Mouse (Mus musculus): ENCODE results near the gene Cdc42ep4. TPM values are rescaled to one million over a fixed set of nuclear protein-coding genes. Genes with fewer than 3 reads are reported as not detected.

Gene Cdc42ep4
- polyA plus RNA-seq, 1 experiment from 2014 or later, result 119 TPM

- Histone ChIP-seq H3K27ac (no peak overlapping the region), H3K9ac (no peak overlapping the region), H3K4me3 (no peak overlapping the region), H3K9me3 (no peaks in the 10 kb centered on the region), H3K36me3 (no peaks in the 10 kb centered on the region), H3K4me2 (no peak overlapping the region), H3K27me3 (no peaks in the 10 kb centered on the region), H3K4me1 (peaks cover 38% of the 10 kb centered on the region)
- WGBS, result 92% methylated on average over 5 of the region's 5 CpGs
- ATAC-seq (ENCODE audit: insufficient number of reproducible peaks, insufficient read depth, low FRiP score, low TSS enrichment, low read depth), result no peak
These were observed 7.2 kb upstream of the Cdc42ep4 start for GRCm38 (mm10) chr11:113758851-113759250.

GRCm38 (mm10) chr11:113756578-113756977 lies 4.9 kb upstream of the Cdc42ep4 start:
- H3K36me3 ChIP-seq, result no peaks in the 10 kb centered on the region
- H3K4me3 ChIP-seq, result no peak overlapping the region
- H3K27me3 ChIP-seq, result no peaks in the 10 kb centered on the region
- ATAC-seq (ENCODE audit: insufficient number of reproducible peaks, insufficient read depth, low FRiP score, low TSS enrichment, low read depth), result no peak
- 90% methylated on average over 12 of the region's 12 CpGs for WGBS
- H3K4me2 ChIP-seq, result no peak overlapping the region
- no peak overlapping the region for H3K9ac ChIP-seq
- no peaks in the 10 kb centered on the region for H3K9me3 ChIP-seq
- H3K4me1 ChIP-seq, result peaks cover 36% of the 10 kb centered on the region
- H3K27ac ChIP-seq, result no peak overlapping the region

- Histone ChIP-seq H3K27ac (0 out of 2 replicates have a peak overlapping the region, but pooled peaks have one; percentile 84), H3K9ac (no peak overlapping the region), H3K4me1 (peaks cover 36% of the 10 kb centered on the region), H3K4me3 (no peak overlapping the region), H3K9me3 (no peaks in the 10 kb centered on the region), H3K36me3 (no peaks in the 10 kb centered on the region), H3K4me2 (no peak overlapping the region), H3K27me3 (no peaks in the 10 kb centered on the region)
- no peak for ATAC-seq (ENCODE audit: insufficient number of reproducible peaks, insufficient read depth, low FRiP score, low TSS enrichment, low read depth)
- WGBS, result 90% methylated on average over 14 of the region's 14 CpGs
These were observed 4.2 kb upstream of the Cdc42ep4 start for GRCm38 (mm10) chr11:113755878-113756277.

DNA sequence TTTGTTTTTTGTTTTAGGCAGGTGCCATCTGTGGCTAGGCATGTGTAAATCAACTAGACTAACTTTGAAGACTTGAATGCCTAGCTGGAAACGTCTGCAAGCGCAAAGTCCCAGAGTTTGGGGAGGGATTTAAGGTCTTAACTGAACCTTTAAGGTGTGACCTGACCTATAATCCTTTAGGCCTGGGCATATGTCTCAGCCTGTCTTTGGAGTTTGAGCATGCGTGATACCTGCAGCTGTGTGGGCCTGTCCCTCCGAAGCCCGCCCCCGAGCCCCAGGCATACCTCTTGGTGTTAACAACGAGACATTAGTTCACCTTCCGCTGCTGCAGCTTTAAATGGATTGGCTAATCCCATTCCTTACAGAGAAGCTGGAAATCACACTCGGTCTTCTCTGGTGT lies 3.2 kb upstream of the Cdc42ep4 start:
- Histone ChIP-seq H3K4me1 (peaks cover 38% of the 10 kb centered on the region), H3K36me3 (no peaks in the 10 kb centered on the region), H3K27me3 (no peaks in the 10 kb centered on the region), H3K4me2 (no peak overlapping the region), H3K9me3 (no peaks in the 10 kb centered on the region), H3K9ac (no peak overlapping the region), H3K27ac (peak overlapping the region; percentile 84), H3K4me3 (no peak overlapping the region)
- WGBS, result 36% methylated on average over 9 of the region's 9 CpGs
- no peak for ATAC-seq (ENCODE audit: insufficient number of reproducible peaks, insufficient read depth, low FRiP score, low TSS enrichment, low read depth)

- WGBS, result 93% methylated on average over 10 of the region's 10 CpGs
- Histone ChIP-seq H3K4me2 (peak overlapping the region; percentile 80), H3K9me3 (no peaks in the 10 kb centered on the region), H3K27me3 (no peaks in the 10 kb centered on the region), H3K27ac (peak overlapping the region; percentile 100; the same call in 1 of the 2 replicates), H3K4me3 (no peak overlapping the region), H3K9ac (no peak overlapping the region), H3K4me1 (peaks cover 58% of the 10 kb centered on the region), H3K36me3 (peaks cover under 1% of the 10 kb centered on the region; the same call in 1 of the 2 replicates)
- no peak for ATAC-seq (ENCODE audit: insufficient number of reproducible peaks, insufficient read depth, low FRiP score, low TSS enrichment, low read depth)
These were observed 1.2 kb upstream of the Cdc42ep4 start for GRCm38 (mm10) chr11:113752685-113753430.

GRCm38 (mm10) chr11:113752158-113752661 lies 529 bp upstream of the Cdc42ep4 start:
- H3K9ac ChIP-seq, result peak overlapping the region; percentile 95
- WGBS, result 25% methylated on average over 15 of the region's 15 CpGs
- peak overlapping the region; percentile 100 for H3K27ac ChIP-seq
- H3K4me1 ChIP-seq, result peaks cover 64% of the 10 kb centered on the region
- H3K4me2 ChIP-seq, result peak overlapping the region; percentile 80
- peak overlapping the region; percentile 85 for H3K4me3 ChIP-seq
- H3K9me3 ChIP-seq, result no peaks in the 10 kb centered on the region
- no peaks in the 10 kb centered on the region for H3K27me3 ChIP-seq
- ATAC-seq (ENCODE audit: insufficient number of reproducible peaks, insufficient read depth, low FRiP score, low TSS enrichment, low read depth), result no peak
- H3K36me3 ChIP-seq, result peaks cover 4% of the 10 kb centered on the region; the same call in 1 of the 2 replicates

DNA sequence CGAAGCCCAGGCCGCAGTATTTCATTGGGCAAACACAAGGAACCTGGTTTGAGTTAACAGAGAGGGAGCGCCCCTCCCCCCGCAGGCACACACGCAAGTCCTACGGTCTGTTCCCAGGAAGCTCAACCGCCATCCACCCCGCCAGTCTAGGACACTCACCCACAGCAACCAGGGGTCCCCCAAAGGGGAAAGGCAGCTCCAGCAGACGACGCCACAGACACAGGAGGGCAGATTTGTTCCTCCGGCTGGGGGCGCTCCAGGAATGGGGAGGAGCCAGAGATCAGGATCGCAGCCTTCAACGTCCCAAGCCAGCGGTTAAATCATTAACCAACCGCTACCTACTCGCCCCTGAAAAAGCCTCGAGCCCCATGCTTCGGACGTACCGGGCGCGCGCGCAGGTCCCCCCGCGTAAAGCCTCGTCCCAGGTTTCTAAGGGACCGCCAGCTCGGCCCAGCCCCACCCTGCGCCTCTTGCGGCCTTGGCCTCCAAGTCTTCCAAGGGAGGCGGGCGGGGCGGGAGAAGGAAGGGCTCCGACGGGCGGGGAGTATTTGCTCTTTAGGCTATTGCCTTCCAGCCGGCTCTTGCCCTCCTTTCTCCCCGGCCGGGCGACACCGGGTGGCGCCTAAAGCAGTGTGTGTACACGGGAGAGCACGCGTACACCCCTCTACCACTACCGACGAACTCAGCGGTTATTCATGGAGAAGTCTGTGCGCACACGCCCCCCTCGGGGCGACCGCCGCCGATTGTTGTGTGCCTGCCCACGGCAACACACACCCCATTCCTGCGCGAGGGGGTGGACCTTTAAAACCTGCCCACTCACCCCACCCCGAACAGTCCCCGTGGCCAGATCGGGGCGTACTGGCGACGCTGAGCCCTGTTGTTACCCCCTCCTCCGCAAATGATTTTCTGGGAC lies 854 bp downstream of the Cdc42ep4 start:
- peak; percentile 40 for ATAC-seq (ENCODE audit: insufficient number of reproducible peaks, insufficient read depth, low FRiP score, low TSS enrichment, low read depth)
- Histone ChIP-seq H3K4me3 (peak overlapping the region; percentile 85), H3K4me1 (peaks cover 70% of the 10 kb centered on the region), H3K27ac (peak overlapping the region; percentile 100), H3K4me2 (peak overlapping the region; percentile 80), H3K9me3 (no peaks in the 10 kb centered on the region), H3K36me3 (peaks cover 9% of the 10 kb centered on the region), H3K27me3 (no peaks in the 10 kb centered on the region), H3K9ac (peak overlapping the region; percentile 95)
- WGBS, result under 1% methylated on average over 66 of the region's 67 CpGs

- H3K4me1 ChIP-seq, result peaks cover 61% of the 10 kb centered on the region
- peaks cover 17% of the 10 kb centered on the region for H3K36me3 ChIP-seq
- H3K9me3 ChIP-seq, result no peaks in the 10 kb centered on the region
- H3K27me3 ChIP-seq, result no peaks in the 10 kb centered on the region
- ATAC-seq (ENCODE audit: insufficient number of reproducible peaks, insufficient read depth, low FRiP score, low TSS enrichment, low read depth), result no peak
- 2% methylated on average over 9 of the region's 9 CpGs for WGBS
- peak overlapping the region; percentile 100 for H3K27ac ChIP-seq
- peak overlapping the region; percentile 80 for H3K4me2 ChIP-seq
- H3K4me3 ChIP-seq, result peak overlapping the region; percentile 85
- peak overlapping the region; percentile 95 for H3K9ac ChIP-seq
These were observed 1.8 kb downstream of the Cdc42ep4 start for GRCm38 (mm10) chr11:113749749-113750351.

DNA sequence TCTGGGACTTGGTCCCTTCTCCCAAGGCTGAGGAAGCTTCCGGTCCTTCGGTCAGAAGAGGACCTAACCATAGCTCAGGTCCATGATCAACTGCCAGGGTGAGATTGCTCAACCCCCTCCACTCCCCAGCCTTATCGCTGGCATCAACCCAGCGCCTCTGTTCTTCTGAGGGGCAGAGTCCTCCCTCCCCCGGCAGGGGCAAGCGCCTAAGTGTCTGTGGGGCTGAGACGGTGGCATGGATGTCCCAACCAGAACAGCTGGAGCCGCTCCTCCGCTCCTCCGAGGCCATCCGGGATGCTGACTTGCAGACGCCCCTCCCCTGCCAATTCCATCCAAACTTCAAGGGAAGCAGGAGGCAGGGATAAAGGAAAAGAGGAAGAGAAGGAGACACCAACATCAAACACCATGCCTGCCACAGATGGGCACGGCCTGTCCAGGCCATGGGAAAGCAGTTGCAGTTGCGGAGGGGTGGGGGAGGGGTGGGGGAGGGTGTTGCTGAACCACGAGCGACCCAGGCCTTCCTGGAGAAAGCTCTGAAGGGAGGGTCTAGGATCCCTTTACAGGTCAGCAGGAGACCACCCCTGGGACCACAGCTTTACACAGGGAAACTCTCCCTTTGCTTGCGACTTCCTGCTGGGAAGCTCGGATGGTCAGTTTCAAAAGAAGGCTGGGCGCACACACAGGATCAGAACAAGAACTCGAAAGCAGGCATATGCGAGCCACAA lies 2.7 kb downstream of the Cdc42ep4 start:
- Histone ChIP-seq H3K4me3 (peak overlapping the region; percentile 85), H3K9me3 (no peaks in the 10 kb centered on the region), H3K4me1 (peaks cover 52% of the 10 kb centered on the region), H3K27me3 (no peaks in the 10 kb centered on the region), H3K36me3 (peaks cover 26% of the 10 kb centered on the region), H3K9ac (peak overlapping the region; percentile 95), H3K4me2 (peak overlapping the region; percentile 80), H3K27ac (peak overlapping the region; percentile 100)
- ATAC-seq (ENCODE audit: insufficient number of reproducible peaks, insufficient read depth, low FRiP score, low TSS enrichment, low read depth), result no peak
- 6% methylated on average over 21 of the region's 21 CpGs for WGBS

DNA sequence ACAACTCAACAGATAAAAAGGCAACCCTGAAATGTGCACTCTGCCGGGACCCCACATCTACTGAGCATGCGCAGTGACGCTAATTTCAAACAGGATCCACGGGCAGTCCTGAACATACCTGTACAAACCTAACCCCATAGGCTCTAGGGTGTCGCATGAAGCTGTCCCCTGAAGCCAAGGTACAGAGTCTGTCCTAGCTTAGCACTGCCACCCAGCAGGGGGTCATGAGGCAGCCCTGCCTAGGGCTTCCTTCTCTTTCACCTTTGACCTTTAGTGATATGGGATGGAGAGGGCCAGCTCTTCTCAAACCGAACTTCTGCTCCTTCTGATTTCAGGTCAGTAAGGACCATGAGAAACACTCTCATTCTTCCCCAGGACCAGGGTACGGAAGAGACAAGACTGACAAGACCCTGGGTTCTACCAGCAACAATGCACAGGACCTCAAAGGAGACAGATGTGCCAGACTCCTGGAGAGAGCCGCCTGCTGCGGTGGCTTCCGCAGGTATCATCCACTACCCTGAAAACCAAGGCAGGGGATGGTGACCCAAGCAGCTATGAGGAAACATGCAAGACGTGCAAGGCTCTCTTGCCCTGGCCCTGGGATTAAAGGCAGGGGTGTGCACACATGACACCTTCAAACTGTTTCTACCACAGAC lies 3.8 kb downstream of the Cdc42ep4 start:
- Histone ChIP-seq H3K36me3 (peaks cover 35% of the 10 kb centered on the region), H3K9ac (peak overlapping the region; percentile 95), H3K9me3 (0 out of 2 replicates have a peak, but pooled peaks cover 4% of the 10 kb centered on the region), H3K4me3 (peak overlapping the region; percentile 85), H3K4me1 (peaks cover 44% of the 10 kb centered on the region), H3K27ac (peak overlapping the region; percentile 100), H3K27me3 (no peaks in the 10 kb centered on the region), H3K4me2 (peak overlapping the region; percentile 80)
- ATAC-seq (ENCODE audit: insufficient number of reproducible peaks, insufficient read depth, low FRiP score, low TSS enrichment, low read depth), result no peak
- WGBS, result 72% methylated on average over 11 of the region's 11 CpGs
